Mouse (Mus musculus) testis, adult 2 months (tissue): ENCODE data around the gene Trim12c.

Experiments
- CTCF ChIP-seq: fragments of 200-500 bp; IDR thresholded peaks from 2 replicates; pipeline ENCODE4 v1.5.1; 2012; ENCODE audit warnings: low read depth, mild to moderate bottlenecking, inconsistent platforms, low read length, moderate library complexity; ENCODE audit not compliant: control insufficient read depth, insufficient read depth, insufficient replicate concordance
- POLR2A ChIP-seq: fragments of 200-500 bp; IDR thresholded peaks from 2 replicates; pipeline ENCODE4 v1.6.1; 2012; ENCODE audit warnings: low read depth, mild to moderate bottlenecking, inconsistent platforms, low read length, moderate library complexity; ENCODE audit not compliant: control insufficient read depth

DNA sequence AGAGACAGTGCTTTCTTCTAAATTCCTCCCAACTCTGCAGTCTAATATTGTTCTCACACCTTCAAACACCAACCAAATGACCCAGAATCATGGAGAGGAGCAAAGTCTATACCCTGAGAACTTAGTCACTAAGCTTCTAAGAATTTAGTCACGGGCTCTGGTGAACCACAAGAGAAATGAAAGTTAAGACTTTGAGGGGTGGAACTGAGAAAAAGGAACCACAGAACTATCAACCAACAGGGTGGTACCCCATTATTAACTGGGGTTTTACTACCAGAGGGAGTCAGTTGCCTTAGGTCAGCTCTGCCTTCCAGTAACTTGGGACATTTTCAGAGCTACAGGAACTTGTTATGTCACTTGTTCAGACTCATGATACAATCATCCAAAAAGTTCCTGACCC, 47.5 kb upstream of the Trim12c start, which contains the start of gene Trim30c:
- TF ChIP-seq CTCF (no peak), POLR2A (no peak)
